Mouse (Mus musculus) c-Kit-positive CD71-negative TER-119-negative erythroid progenitor cells, embryonic 14.5 days (primary cell): ENCODE results near the gene Kxd1.

ENCODE experiments used
- DNase-seq: peaks from one replicate; pipeline ENCODE4 v3.0.0-alpha.2; 2013; ENCODE audit warnings: low read depth

The Kxd1 gene

DNA sequence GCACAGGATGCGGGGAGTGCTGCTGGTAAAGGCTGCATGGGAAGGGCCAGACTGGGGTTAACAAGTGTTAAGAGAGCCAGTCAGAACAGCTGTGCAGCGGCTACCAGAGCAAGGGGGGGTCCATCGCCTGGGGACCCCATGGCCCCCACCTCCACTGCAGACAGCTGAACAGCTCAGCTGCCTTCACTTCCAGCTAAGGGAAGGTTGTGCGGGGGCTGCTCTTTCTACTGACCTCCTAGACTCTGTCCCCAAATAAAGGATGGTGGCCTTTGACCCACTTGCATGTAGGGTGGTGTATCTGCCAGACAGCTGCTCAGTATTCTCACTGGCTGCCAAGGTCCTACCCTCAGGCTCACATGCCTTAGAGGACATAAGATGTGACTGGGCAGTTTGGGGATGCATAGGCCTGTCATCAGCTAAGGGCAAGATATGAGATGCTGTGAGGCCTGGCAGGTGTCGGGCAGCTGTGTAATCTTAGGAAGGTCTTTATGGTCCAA is 60.5 kb downstream of the Kxd1 start:
- no peak for DNase-seq

DNA sequence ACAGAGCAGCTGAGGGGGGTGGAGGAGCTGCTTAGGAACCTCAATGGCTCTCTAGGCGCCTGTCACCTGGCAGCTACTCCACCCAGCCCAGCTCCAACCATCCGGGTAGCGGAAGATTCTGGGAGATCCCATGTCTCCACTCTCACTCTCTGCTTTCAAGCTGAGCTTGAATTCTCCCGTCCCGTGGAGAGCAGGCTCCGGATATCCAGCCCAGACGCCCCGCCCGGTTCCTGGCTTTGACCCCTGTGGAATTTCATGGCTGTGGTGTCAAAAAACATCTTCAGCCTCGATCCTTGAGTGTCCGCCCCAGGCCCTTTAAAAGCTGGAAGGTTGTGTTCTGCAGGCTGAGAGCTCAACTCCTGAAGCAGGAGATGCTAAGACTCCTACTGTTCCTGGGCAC is 61.0 kb downstream of the Kxd1 start:
- no peak for DNase-seq

DNA sequence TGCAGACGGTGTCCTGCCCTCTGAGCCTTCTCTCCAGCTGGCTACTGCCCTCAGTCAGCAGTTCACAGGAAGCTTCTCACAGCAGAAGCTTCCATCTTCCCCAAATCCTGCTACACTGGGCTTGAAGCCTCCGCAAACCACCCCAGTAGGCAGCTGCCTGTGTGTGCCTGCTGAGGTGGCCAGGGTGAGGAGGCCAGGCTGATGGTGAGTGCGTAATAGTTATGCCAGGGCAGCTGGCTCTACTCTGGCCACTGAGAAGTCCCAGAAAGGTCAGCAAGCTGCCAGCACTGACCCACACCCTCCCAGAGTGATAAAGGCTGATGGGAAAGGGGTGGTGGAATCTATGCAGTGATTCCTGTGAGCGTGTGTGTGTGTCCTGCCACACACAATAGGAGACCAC is 61.5 kb downstream of the Kxd1 start:
- DNase-seq, result no peak

DNA sequence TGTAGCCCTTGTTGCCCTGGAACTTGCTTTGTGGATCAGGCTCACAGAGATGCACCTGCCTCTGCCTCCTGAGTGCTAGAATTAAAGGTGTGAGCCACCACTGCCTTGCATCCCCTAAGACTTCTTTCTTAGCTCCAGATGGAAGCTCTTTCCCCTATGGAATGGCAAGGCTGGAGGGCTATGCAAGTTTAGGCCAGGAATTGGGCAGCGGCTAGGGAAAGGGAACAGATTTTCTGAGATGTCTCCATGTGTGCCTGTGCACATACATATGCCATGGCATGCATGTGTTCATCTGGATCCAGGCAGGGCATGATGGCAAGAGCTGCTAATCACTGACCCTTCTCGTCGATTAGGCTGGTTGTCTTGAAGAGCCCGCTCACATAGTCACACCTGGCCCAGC is 62.1 kb downstream of the Kxd1 start:
- no peak for DNase-seq

DNA sequence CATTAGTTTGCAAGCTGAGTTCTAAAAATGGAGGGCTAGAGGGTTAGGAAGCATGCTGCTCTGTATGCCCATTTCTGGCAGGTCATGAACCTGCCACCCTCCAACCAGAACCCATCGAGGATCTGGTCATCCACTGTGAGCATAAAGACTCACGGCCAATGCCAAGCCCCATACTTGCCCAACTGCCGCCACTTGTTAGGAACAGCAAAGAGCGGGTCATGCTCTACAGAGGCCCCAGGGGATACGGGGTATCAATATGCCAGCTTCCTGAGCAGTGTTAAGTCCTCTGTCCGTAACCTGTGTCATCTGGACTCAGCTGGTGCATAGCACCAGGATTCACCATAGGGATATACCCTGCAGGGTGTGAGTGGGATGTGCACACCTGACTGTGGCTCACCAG is 63.6 kb downstream of the Kxd1 start:
- DNase-seq, result no peak

DNA sequence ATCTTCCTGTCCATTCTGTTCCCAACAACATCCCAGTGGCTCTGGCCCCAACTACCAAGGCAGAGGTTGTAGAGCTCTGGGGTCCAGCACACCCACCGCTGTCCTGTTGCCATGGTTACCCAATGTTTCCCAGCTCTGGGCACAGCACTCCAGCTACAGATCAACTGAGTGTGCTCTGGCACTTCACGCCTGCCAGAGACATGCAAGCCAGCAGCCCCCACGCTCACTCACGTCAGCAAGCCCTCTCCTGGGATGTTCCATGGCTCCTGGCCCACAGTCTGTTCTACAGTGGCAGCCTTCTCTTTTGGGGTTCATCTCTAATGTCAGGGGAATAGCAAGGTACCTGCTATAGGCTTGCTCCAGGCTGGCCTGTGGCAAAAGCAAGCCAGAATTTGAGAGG is 64.5 kb downstream of the Kxd1 start:
- DNase-seq, result no peak

DNA sequence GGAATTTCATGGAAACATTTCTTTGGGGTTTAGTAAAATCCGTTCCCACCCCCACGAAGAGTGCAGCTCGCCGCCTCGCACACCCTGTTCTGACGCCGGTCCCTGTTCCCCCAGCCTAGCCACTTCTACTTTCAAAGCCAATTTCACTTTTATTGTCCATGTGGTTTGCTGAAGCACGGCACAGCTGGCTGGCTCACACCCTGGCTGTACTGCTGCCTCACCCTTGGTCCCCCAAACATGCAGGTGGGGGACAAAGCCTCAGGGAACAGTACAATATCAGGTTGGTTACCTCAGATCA is 65.3 kb downstream of the Kxd1 start:
- DNase-seq, result no peak

DNA sequence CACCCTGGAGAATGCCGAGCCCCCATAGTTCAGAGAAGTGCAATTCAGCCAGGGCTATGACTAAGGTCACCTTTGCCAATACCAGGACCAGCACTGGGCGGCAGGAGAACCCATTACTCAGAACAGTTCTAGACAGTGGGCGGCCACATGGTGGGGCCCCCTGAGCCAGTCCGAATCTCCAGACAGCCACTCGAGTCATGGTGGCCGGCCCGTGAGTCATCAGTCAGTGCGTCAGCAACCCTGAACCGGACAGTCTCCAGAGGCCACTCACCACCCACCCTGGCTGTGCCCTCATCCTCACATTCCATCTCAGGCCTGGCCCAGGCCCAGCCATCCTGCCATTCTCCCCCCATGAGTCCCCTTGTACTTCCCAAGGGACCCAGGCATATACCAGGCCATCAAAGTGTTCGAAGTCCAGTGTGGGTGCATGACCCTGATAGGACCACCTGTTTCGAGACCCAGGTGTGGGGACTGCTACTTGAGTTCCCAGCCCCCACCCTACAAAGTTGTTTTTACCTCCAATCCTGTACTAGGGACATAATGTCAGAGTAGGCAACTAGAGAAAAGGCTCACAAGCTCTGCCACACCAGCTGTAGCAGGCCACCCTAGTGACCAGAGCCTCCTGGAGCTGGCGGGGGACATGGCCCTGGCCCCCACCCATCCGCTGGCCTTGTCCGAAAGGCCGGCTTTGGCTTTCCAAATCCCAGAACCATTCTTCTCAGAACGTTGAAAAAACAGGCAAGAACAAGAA is 65.8 kb downstream of the Kxd1 start:
- no peak for DNase-seq

DNA sequence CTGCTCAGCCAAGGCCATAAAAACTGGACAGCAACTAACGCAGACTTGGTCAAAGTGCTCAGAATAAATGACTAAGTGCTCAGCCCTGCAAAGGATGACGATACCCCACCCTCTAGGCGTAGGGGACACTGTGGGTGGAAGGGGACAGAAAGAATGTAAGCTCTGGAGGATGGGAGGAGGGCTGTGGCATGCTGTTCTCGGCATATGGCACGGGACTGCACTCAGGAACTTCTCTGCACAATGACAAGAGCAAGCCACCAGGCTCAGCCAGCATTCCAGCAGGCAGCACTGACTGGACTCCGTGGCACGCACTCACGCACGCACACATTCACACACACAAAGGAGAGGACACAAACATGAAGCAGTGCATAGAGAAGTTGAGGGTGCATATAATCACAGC is 67.2 kb downstream of the Kxd1 start:
- DNase-seq, result no peak

DNA sequence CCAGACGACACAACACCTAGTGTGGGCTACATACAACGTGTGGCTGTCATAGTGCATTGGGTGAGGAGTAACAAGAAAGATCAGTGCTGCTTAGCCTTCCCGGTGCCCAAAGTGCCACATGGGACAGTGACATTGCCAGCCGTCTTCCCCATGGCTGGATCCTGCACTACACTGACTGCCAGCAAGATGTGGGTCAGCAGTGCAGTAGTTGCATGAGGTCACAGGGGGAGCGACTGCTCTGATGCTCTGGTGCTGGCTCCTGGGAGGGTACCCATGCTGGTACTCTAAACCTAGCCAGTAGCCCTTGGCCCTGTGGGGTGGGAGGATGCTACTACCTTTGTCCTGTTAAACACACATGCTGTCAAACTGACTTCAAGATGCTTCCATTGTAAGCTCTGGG is 67.6 kb downstream of the Kxd1 start:
- no peak for DNase-seq

DNA sequence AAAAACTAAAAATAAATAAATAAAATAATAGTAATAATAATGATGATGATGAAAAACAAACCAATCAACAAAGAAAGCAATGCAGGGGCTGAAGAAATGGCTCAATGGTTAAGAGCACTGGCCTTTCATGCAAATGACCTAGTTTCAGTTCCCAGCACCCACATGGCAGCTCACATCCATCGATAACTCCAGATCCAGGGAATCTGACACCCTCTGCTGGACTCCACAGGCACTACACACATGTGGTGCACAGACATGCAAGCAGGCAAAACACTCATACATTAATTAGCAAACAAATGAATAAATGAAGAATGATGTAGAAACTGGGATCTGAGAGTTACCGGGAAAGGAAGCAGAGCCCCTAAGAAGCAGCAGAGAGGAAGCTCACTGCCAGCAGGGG is 68.1 kb downstream of the Kxd1 start:
- DNase-seq, result no peak

DNA sequence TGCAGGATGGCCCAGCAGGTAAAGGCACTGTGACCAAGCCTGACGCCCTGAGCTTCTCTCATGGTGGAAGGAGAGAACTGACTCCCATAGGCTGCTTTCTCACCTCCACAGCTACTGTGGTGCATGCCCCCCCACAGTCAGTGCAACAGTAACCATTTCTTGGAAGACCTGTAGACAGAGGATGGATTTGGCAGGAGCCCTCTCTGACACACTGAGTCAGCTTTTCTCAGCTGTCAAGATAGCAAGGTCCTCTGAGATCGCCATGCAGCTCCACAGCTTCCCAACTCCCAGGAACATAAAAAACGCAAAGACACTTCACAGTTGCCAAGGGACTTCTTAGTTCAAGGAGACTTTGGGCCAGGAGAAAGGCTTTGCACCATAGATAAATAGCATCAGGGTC is 69.3 kb downstream of the Kxd1 start:
- DNase-seq, result no peak
